Mouse (Mus musculus) embryonic fibroblast, embryonic 13.5 days (primary cell): ENCODE measurements around the gene Polh.

Source experiments
- CTCF ChIP-seq: IDR thresholded peaks from 2 replicates; pipeline ENCODE4 v1.5.1; 2011; ENCODE audit warnings: mild to moderate bottlenecking, control low read depth, low read length, moderate library complexity, borderline replicate concordance; ENCODE audit not compliant: insufficient read depth
- POLR2A ChIP-seq: IDR thresholded peaks from 2 replicates; pipeline ENCODE4 v1.6.1; 2011; ENCODE audit warnings: low read depth, mild to moderate bottlenecking, control low read depth, low read length, moderate library complexity

GRCm38 (mm10) chr17:46165460-46165859 lies 37.0 kb downstream of the Polh start:
- no peak for TF ChIP-seq CTCF
- TF ChIP-seq POLR2A: no peak
